15 mouse cellular contexts compared by ENCODE assay signal in the genomic region with DNA sequence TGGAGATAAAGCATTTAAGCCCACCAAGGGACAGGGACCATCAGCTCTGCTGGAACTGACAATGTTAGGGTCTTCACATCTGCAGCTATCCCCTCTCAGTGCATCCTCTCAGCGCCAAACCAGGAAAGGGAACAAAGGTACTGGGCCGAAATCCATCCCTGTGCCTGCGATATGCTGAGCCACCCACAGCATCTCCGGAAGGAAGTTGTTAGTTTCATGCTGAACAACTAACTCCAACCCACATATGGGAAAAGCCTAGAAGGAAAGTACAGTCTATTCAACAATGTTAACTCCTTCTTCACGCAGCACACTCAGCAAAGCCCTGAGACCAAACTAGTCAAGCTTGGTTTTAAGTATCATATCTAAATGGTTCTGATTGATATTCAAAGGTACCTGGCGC.
A peak's percentile ranks its signal among the peaks of the same experiment; 100 is the strongest.
DNase-seq lines count a peak whose midpoint lies in the region.
"Had no signal": no experiment of that assay in that cellular context is flagged by ENCODE, and none has a peak within 500 bp of the region (broad histone marks: within the 10 kb centered on the region; RNA-seq: fewer than 3 reads in every experiment).

No protein-coding gene starts in this region.

- DNase-seq in left cerebral cortex, adult 18-20 months (ENCODE audit: low spot score in 2 of 2) = peak; percentile 19 to 39
- DNase-seq in left cerebral cortex, postnatal 4 days = no peak
- peak; percentile 28 for DNase-seq in right cerebral cortex, adult 18-20 months
- no peak for DNase-seq in right cerebral cortex, postnatal 4 days
- peak; percentile 38 for DNase-seq in telencephalon, adult 2 months (ENCODE audit: low read depth, low spot score)
- DNase-seq in cerebellum, postnatal 14 days = no peak
- DNase-seq: adrenal gland, adult 2 months; adrenal gland, postnatal 10 days; adrenal gland, postnatal 25 days; cerebellum, adult 11-12 months; cerebellum, adult 2 months; cerebellum, adult 9-10 months; cerebellum, postnatal 10 days; cerebellum, postnatal 36 days; embryo, embryonic 11 days had no signal

- intact Hi-C loops in left cerebral cortex, postnatal 4 days (cut with DNase I) = no loop called here

Comparison
In these comparisons a context has a peak if more than half of its experiments do, and no peak if none do; other contexts are left out.
1. DNase-seq: peak in left cerebral cortex, adult 18-20 months (2 of 2), right cerebral cortex, adult 18-20 months (single experiment) and telencephalon, adult 2 months (single experiment); none in left cerebral cortex, postnatal 4 days (single experiment), right cerebral cortex, postnatal 4 days (single experiment) and cerebellum, postnatal 14 days (0 of 2).